Mouse (Mus musculus) frontal cortex, postnatal 10 days (tissue): ENCODE data around the gene Irf2.

Experiments
- DNase-seq, 2 experiments: peaks; one replicate each; pipeline ENCODE4 v3.0.0; 2022; ENCODE audit warnings: low spot score in 2 of 2, mixed read lengths in 1 of 2

The Irf2 gene

GRCm38 (mm10) chr8:46757613-46758012, 18.1 kb downstream of the Irf2 start:
- DNase-seq = no peak

GRCm38 (mm10) chr8:46758131-46758530, 18.6 kb downstream of the Irf2 start:
- no peak for DNase-seq

- no peak for DNase-seq
Observed at GRCm38 (mm10) chr8:46758676-46759075, 19.1 kb downstream of the Irf2 start.

GRCm38 (mm10) chr8:46759562-46759961, 20.0 kb downstream of the Irf2 start:
- DNase-seq = no peak

- DNase-seq = no peak
Observed at GRCm38 (mm10) chr8:46760701-46761100, 21.2 kb downstream of the Irf2 start.

GRCm38 (mm10) chr8:46761454-46761853, 21.9 kb downstream of the Irf2 start:
- DNase-seq = no peak

- peak; percentile 26 to 57 for DNase-seq
Observed at GRCm38 (mm10) chr8:46769408-46770180, 30.1 kb downstream of the Irf2 start.

GRCm38 (mm10) chr8:46770905-46771516, 31.5 kb downstream of the Irf2 start:
- no peak for DNase-seq

- no peak for DNase-seq
Observed at GRCm38 (mm10) chr8:46772801-46773200, 33.3 kb downstream of the Irf2 start.

- peak in 1 of 2 experiments; percentile 24 for DNase-seq
Observed at GRCm38 (mm10) chr8:46777760-46778460, 38.4 kb downstream of the Irf2 start.

GRCm38 (mm10) chr8:46781067-46781657, 41.6 kb downstream of the Irf2 start:
- no peak for DNase-seq

- no peak for DNase-seq
Observed at GRCm38 (mm10) chr8:46782254-46782653, 42.7 kb downstream of the Irf2 start.

GRCm38 (mm10) chr8:46785070-46785469, 45.5 kb downstream of the Irf2 start:
- DNase-seq = no peak

GRCm38 (mm10) chr8:46785926-46786325, 46.4 kb downstream of the Irf2 start:
- DNase-seq = no peak

GRCm38 (mm10) chr8:46789091-46789881, 49.8 kb downstream of the Irf2 start:
- DNase-seq = no peak

GRCm38 (mm10) chr8:46791664-46792371, 52.3 kb downstream of the Irf2 start:
- no peak for DNase-seq

GRCm38 (mm10) chr8:46792653-46793052, 53.1 kb downstream of the Irf2 start:
- no peak for DNase-seq

- no peak for DNase-seq
Observed at GRCm38 (mm10) chr8:46793248-46793647, 53.7 kb downstream of the Irf2 start.

GRCm38 (mm10) chr8:46794317-46794716, 54.8 kb downstream of the Irf2 start:
- no peak for DNase-seq

- DNase-seq = no peak
Observed at GRCm38 (mm10) chr8:46799212-46799611, 59.7 kb downstream of the Irf2 start.

GRCm38 (mm10) chr8:46799706-46800105, 60.2 kb downstream of the Irf2 start:
- no peak for DNase-seq
